Mouse (Mus musculus): Measurements from ENCODE around the gene Adarb1. TPM values are rescaled to one million over a fixed set of nuclear protein-coding genes. Genes with fewer than 3 reads are reported as not detected.

Adarb1 gene
- polyA plus RNA-seq (2012; fragmentation: generic; extraction: Trizol) = 3.3 TPM
- long read RNA-seq, experiment 1, partial matches to known transcripts = 1 of 6 reads
- long read RNA-seq, experiment 1, other reads (novel, unspliced or antisense) = 2 of 6 reads
- long read RNA-seq, experiment 2, full-length matches to known transcripts = 23 of 42 reads
- long read RNA-seq, experiment 2, partial matches to known transcripts = 5 of 42 reads
- long read RNA-seq, experiment 2, other reads (novel, unspliced or antisense) = 14 of 42 reads

- H3K4me3 ChIP-seq (ENCODE audit: insufficient read depth, poor library complexity, severe bottlenecking) = peak within 1 kb of the TSS; percentile 56
- H3K36me3 ChIP-seq (ENCODE audit: control insufficient read depth, insufficient read depth) = no peaks in the 10 kb centered on the region
- no peaks in the 10 kb centered on the region for H3K27me3 ChIP-seq (ENCODE audit: control insufficient read depth, insufficient read depth, insufficient read length)
- TF ChIP-seq CTCF (IDR thresholded peaks at IDR 0.05; ENCODE audit: control insufficient read depth, insufficient read depth, insufficient read length) (no peak), MAX (IDR thresholded peaks at IDR 0.05) (peak; percentile 79), FOSL1 (IDR thresholded peaks at IDR 0.05; ENCODE audit: insufficient read depth, low read length, poor library complexity, severe bottlenecking) (no peak)
- peak within 1 kb of the TSS; percentile 75 for H3ac ChIP-seq (ENCODE audit: control insufficient read depth, insufficient read length, low read depth)
- peaks cover 2% of the 10 kb centered on the region for H3K79me3 ChIP-seq (ENCODE audit: low read depth)
- peaks cover 20% of the 10 kb centered on the region for H3K79me2 ChIP-seq (ENCODE audit: control insufficient read depth, insufficient read depth)
These were observed at the start of gene Adarb1 for GRCm38 (mm10) chr10:77418138-77418537. Gene Adarb1, minus strand, starts transcription at chr10:77418270.

- TF ChIP-seq MYOG (IDR thresholded peaks at IDR 0.05; ENCODE audit: control insufficient read depth, extremely low read depth, insufficient read length) = no peak
- TF ChIP-seq FOSL1 (IDR thresholded peaks at IDR 0.05; ENCODE audit: insufficient read depth, low read length, poor library complexity, severe bottlenecking) = no peak
- no peak for TF ChIP-seq MYOD1 (IDR thresholded peaks at IDR 0.05; ENCODE audit: control insufficient read depth, insufficient read length, low read depth)
- no peak for TF ChIP-seq CEBPB (IDR thresholded peaks at IDR 0.05; ENCODE audit: low read depth)
- TF ChIP-seq CTCF (IDR thresholded peaks at IDR 0.05; ENCODE audit: control insufficient read depth, insufficient read depth, insufficient read length) = no peak
- no peak for TF ChIP-seq USF1 (IDR thresholded peaks at IDR 0.05; ENCODE audit: low read depth)
- TF ChIP-seq MAX (IDR thresholded peaks at IDR 0.05) = no peak
- H3K79me3 ChIP-seq (ENCODE audit: low read depth) = no peaks in the 10 kb centered on the region
- peaks cover 8% of the 10 kb centered on the region for H3K27me3 ChIP-seq (ENCODE audit: control insufficient read depth, insufficient read depth, insufficient read length)
These were observed 49.3 kb upstream of the Adarb1 start for GRCm38 (mm10) chr10:77467407-77467806.

GRCm38 (mm10) chr10:77465902-77466301, 47.8 kb upstream of the Adarb1 start:
- Histone ChIP-seq H3K27me3 (ENCODE audit: control insufficient read depth, insufficient read depth, insufficient read length) (peaks cover 9% of the 10 kb centered on the region), H3K36me3 (ENCODE audit: control insufficient read depth, insufficient read depth) (no peaks in the 10 kb centered on the region), H3K4me3 (ENCODE audit: insufficient read depth, poor library complexity, severe bottlenecking) (no peak overlapping the region), H3ac (ENCODE audit: control insufficient read depth, insufficient read length, low read depth) (no peak overlapping the region), H3K79me3 (ENCODE audit: low read depth) (no peaks in the 10 kb centered on the region), H3K79me2 (ENCODE audit: control insufficient read depth, insufficient read depth) (no peaks in the 10 kb centered on the region)
- peak; percentile 10 for TF ChIP-seq MYOD1 (IDR thresholded peaks at IDR 0.05; ENCODE audit: control insufficient read depth, insufficient read length, low read depth)
- no peak for TF ChIP-seq MYOG (IDR thresholded peaks at IDR 0.05; ENCODE audit: control insufficient read depth, extremely low read depth, insufficient read length)

More at GRCm38 (mm10) chr10:77467407-77467806, 49.3 kb upstream of the Adarb1 start:
- Histone ChIP-seq H3ac (ENCODE audit: control insufficient read depth, insufficient read length, low read depth) (no peak overlapping the region), H3K36me3 (ENCODE audit: control insufficient read depth, insufficient read depth) (no peaks in the 10 kb centered on the region), H3K79me2 (ENCODE audit: control insufficient read depth, insufficient read depth) (no peaks in the 10 kb centered on the region), H3K4me3 (ENCODE audit: insufficient read depth, poor library complexity, severe bottlenecking) (no peak overlapping the region)

GRCm38 (mm10) chr10:77464181-77464936, 46.3 kb upstream of the Adarb1 start:
- Histone ChIP-seq H3ac (ENCODE audit: control insufficient read depth, insufficient read length, low read depth) (no peak overlapping the region), H3K4me3 (ENCODE audit: insufficient read depth, poor library complexity, severe bottlenecking) (no peak overlapping the region), H3K27me3 (ENCODE audit: control insufficient read depth, insufficient read depth, insufficient read length) (peaks cover 9% of the 10 kb centered on the region), H3K79me3 (ENCODE audit: low read depth) (no peaks in the 10 kb centered on the region), H3K79me2 (ENCODE audit: control insufficient read depth, insufficient read depth) (no peaks in the 10 kb centered on the region), H3K36me3 (ENCODE audit: control insufficient read depth, insufficient read depth) (no peaks in the 10 kb centered on the region)
- TF ChIP-seq MAX (IDR thresholded peaks at IDR 0.05) (no peak), MYOD1 (IDR thresholded peaks at IDR 0.05; ENCODE audit: control insufficient read depth, insufficient read length, low read depth) (no peak)

GRCm38 (mm10) chr10:77461161-77461560, 43.1 kb upstream of the Adarb1 start:
- Histone ChIP-seq H3K79me2 (ENCODE audit: control insufficient read depth, insufficient read depth) (no peaks in the 10 kb centered on the region), H3ac (ENCODE audit: control insufficient read depth, insufficient read length, low read depth) (no peak overlapping the region), H3K4me3 (ENCODE audit: insufficient read depth, poor library complexity, severe bottlenecking) (no peak overlapping the region), H3K36me3 (ENCODE audit: control insufficient read depth, insufficient read depth) (no peaks in the 10 kb centered on the region), H3K27me3 (ENCODE audit: control insufficient read depth, insufficient read depth, insufficient read length) (peaks cover 9% of the 10 kb centered on the region), H3K79me3 (ENCODE audit: low read depth) (no peaks in the 10 kb centered on the region)
- TF ChIP-seq FOSL1 (IDR thresholded peaks at IDR 0.05; ENCODE audit: insufficient read depth, low read length, poor library complexity, severe bottlenecking) = no peak
- TF ChIP-seq CTCF (IDR thresholded peaks at IDR 0.05; ENCODE audit: control insufficient read depth, insufficient read depth, insufficient read length) = no peak
- no peak for TF ChIP-seq USF1 (IDR thresholded peaks at IDR 0.05; ENCODE audit: low read depth)
- TF ChIP-seq MYOD1 (IDR thresholded peaks at IDR 0.05; ENCODE audit: control insufficient read depth, insufficient read length, low read depth) = no peak
- no peak for TF ChIP-seq CEBPB (IDR thresholded peaks at IDR 0.05; ENCODE audit: low read depth)
- no peak for TF ChIP-seq MAX (IDR thresholded peaks at IDR 0.05)
- TF ChIP-seq MYOG (IDR thresholded peaks at IDR 0.05; ENCODE audit: control insufficient read depth, extremely low read depth, insufficient read length) = no peak

GRCm38 (mm10) chr10:77457701-77458100, 39.6 kb upstream of the Adarb1 start:
- Histone ChIP-seq H3ac (ENCODE audit: control insufficient read depth, insufficient read length, low read depth) (no peak overlapping the region), H3K79me3 (ENCODE audit: low read depth) (no peaks in the 10 kb centered on the region), H3K79me2 (ENCODE audit: control insufficient read depth, insufficient read depth) (no peaks in the 10 kb centered on the region), H3K36me3 (ENCODE audit: control insufficient read depth, insufficient read depth) (no peaks in the 10 kb centered on the region), H3K4me3 (ENCODE audit: insufficient read depth, poor library complexity, severe bottlenecking) (no peak overlapping the region), H3K27me3 (ENCODE audit: control insufficient read depth, insufficient read depth, insufficient read length) (peaks cover 14% of the 10 kb centered on the region)
- TF ChIP-seq MAX (IDR thresholded peaks at IDR 0.05) = no peak
- no peak for TF ChIP-seq MYOD1 (IDR thresholded peaks at IDR 0.05; ENCODE audit: control insufficient read depth, insufficient read length, low read depth)
- no peak for TF ChIP-seq USF1 (IDR thresholded peaks at IDR 0.05; ENCODE audit: low read depth)
- TF ChIP-seq CEBPB (IDR thresholded peaks at IDR 0.05; ENCODE audit: low read depth) = no peak
- no peak for TF ChIP-seq FOSL1 (IDR thresholded peaks at IDR 0.05; ENCODE audit: insufficient read depth, low read length, poor library complexity, severe bottlenecking)
- TF ChIP-seq MYOG (IDR thresholded peaks at IDR 0.05; ENCODE audit: control insufficient read depth, extremely low read depth, insufficient read length) = no peak
- no peak for TF ChIP-seq CTCF (IDR thresholded peaks at IDR 0.05; ENCODE audit: control insufficient read depth, insufficient read depth, insufficient read length)
